8 mouse cellular contexts compared by ENCODE assay signal in genomic region chr1:143739361-143740350, GRCm38 (mm10). TPM values are rescaled to one million over a fixed set of nuclear protein-coding genes. Genes with fewer than 3 reads are reported as not detected.
DNase-seq lines count a peak whose midpoint lies in the region; ATAC-seq and TF ChIP-seq lines count a peak whose summit lies in the region.

No protein-coding gene starts in this region.

- H3K27me3 ChIP-seq in forebrain, embryonic 15.5 days = no peaks in the 10 kb centered on the region

- peak overlapping the region; percentile 81 for H3K4me3 ChIP-seq in forebrain, embryonic 15.5 days
- peak overlapping the region; percentile 75 for H3K4me3 ChIP-seq in lung, adult 2 months (replicated peaks; ENCODE audit: extremely low read depth, low read depth, low read length)

- whole genome bisulfite sequencing in forebrain, embryonic 15.5 days = under 1% methylated on average over 71 of the region's 71 CpGs
- WGBS in lung, adult 2 months = under 1% methylated on average over 71 of the region's 71 CpGs

- intact Hi-C loops in heart, postnatal 25 days (cut with DNase I) = loop anchor here (1.0 to 5.0 kb wide), 2 partner anchors 37 to 38 kb away; partner anchors contain the start of genes Cdc73, Trove2 and Uchl5

- H3K4me1 ChIP-seq in forebrain, embryonic 15.5 days = peaks cover 28% of the 10 kb centered on the region
- H3K4me1 ChIP-seq in lung, adult 2 months (ENCODE audit: control insufficient read depth, insufficient read depth, low read length) = no peaks in the 10 kb centered on the region

- H3K4me2 ChIP-seq in forebrain, embryonic 15.5 days (replicated peaks) = peak overlapping the region; percentile 60

- peak; percentile 92 for ATAC-seq in forebrain, embryonic 15.5 days (replicated peaks)
- peak; percentile 82 for ATAC-seq in neutrophil, adult 5-6 weeks (ENCODE audit: extremely low read depth, insufficient number of reproducible peaks, low FRiP score, poor library complexity, severe bottlenecking)

- H3K27ac ChIP-seq in forebrain, embryonic 15.5 days (replicated peaks) = peak overlapping the region; percentile 95

- peak; percentile 87 for DNase-seq in ES-CJ7 (ENCODE audit: low read depth, low spot score)
- peak; percentile 96 for DNase-seq in cerebellum, adult 11-12 months
- DNase-seq in heart, postnatal 25 days (ENCODE audit: low spot score) = peak; percentile 68
- peak; percentile 81 to 88 for DNase-seq in layer of hippocampus, adult 18-20 months (ENCODE audit: low spot score in 2 of 2)
- peak; percentile 87 for DNase-seq in lung, adult 2 months
- DNase-seq in thymus, adult 18-20 months = peak; percentile 83 to 88

- peaks cover 20% of the 10 kb centered on the region; the same call in 1 of the 2 replicates for H3K36me3 ChIP-seq in forebrain, embryonic 15.5 days

- peak overlapping the region; percentile 88 for H3K9ac ChIP-seq in forebrain, embryonic 15.5 days (replicated peaks)

- peak; percentile 62; the same call in 1 of the 2 replicates for TF ChIP-seq POLR2A in lung, adult 2 months (IDR thresholded peaks at IDR 0.05; ENCODE audit: borderline replicate concordance, extremely low read depth, low read depth, low read length)

- TF ChIP-seq CTCF in lung, adult 2 months (IDR thresholded peaks at IDR 0.05; ENCODE audit: insufficient read depth, low read length) = no peak

- no peaks in the 10 kb centered on the region for H3K9me3 ChIP-seq in forebrain, embryonic 15.5 days

RNA-seq across cellular contexts. Expression of gene Glrx2, which starts 23.5 kb away (rescaled TPM):
- 177 TPM in 2 replicates for polyA plus RNA-seq in forebrain, embryonic 15.5 days (2015; fragmentation: Nextera tagmentation; extraction: Ambion mirVana)
- total RNA-seq in heart, postnatal 25 days (2021) = 10 to 100 TPM; 81.3 to 91.5 TPM
- 100 to 1,000 TPM; 114 to 120 TPM for total RNA-seq in layer of hippocampus, adult 18-20 months (2021)
- polyA plus RNA-seq in lung, adult 2 months (2012; rRNA removed) = 17.2 and 21.5 TPM in 2 replicates
- 22.7 and 23.3 TPM in 2 replicates for total RNA-seq in neutrophil, adult 5-6 weeks (2017)

RNA-seq across cellular contexts. Expression of gene Cdc73, which starts 37.0 kb away (rescaled TPM):
- polyA plus RNA-seq in forebrain, embryonic 15.5 days (2015; fragmentation: Nextera tagmentation; extraction: Ambion mirVana) = 25.8 and 31.0 TPM in 2 replicates
- total RNA-seq in heart, postnatal 25 days (2021) = 10 to 100 TPM; 52.7 to 56.0 TPM
- 10 to 100 TPM; 77.4 to 77.8 TPM for total RNA-seq in layer of hippocampus, adult 18-20 months (2021)
- 0.94 and 3.2 TPM in 2 replicates for polyA plus RNA-seq in lung, adult 2 months (2012; rRNA removed)
- total RNA-seq in neutrophil, adult 5-6 weeks (2017) = 23.0 and 24.1 TPM in 2 replicates

RNA-seq across cellular contexts. Expression of gene Trove2, which starts 37.2 kb away (rescaled TPM):
- 48.1 and 53.3 TPM in 2 replicates for polyA plus RNA-seq in forebrain, embryonic 15.5 days (2015; fragmentation: Nextera tagmentation; extraction: Ambion mirVana)
- 1 to 10 TPM; 7.5 to 9.2 TPM for total RNA-seq in heart, postnatal 25 days (2021)
- 10 to 100 TPM; 29.2 to 29.9 TPM for total RNA-seq in layer of hippocampus, adult 18-20 months (2021)
- 2.9 and 5.1 TPM in 2 replicates for polyA plus RNA-seq in lung, adult 2 months (2012; rRNA removed)
- total RNA-seq in neutrophil, adult 5-6 weeks (2017) = 6.2 and 6.5 TPM in 2 replicates

RNA-seq across cellular contexts. Expression of gene Uchl5, which starts 37.4 kb away (rescaled TPM):
- 63.5 and 73.4 TPM in 2 replicates for polyA plus RNA-seq in forebrain, embryonic 15.5 days (2015; fragmentation: Nextera tagmentation; extraction: Ambion mirVana)
- 10 to 100 TPM; 15.5 to 16.2 TPM for total RNA-seq in heart, postnatal 25 days (2021)
- total RNA-seq in layer of hippocampus, adult 18-20 months (2021) = 10 to 100 TPM; 36.9 to 38.6 TPM
- polyA plus RNA-seq in lung, adult 2 months (2012; rRNA removed) = 3.1 and 4.8 TPM in 2 replicates
- total RNA-seq in neutrophil, adult 5-6 weeks (2017) = 67.8 and 75.3 TPM in 2 replicates

Comparison
In these comparisons a context has a peak if more than half of its experiments do, and no peak if none do; other contexts are left out.
1. Peak in every context shown above with its lines: DNase-seq, ATAC-seq, H3K4me3 ChIP-seq and H3K27ac ChIP-seq.